Mouse (Mus musculus): ENCODE results near the gene Ceacam20. TPM values are rescaled to one million over a fixed set of nuclear protein-coding genes. Genes with fewer than 3 reads are reported as not detected.

Gene Ceacam20
- 19.7 and 71.0 TPM in 2 replicates for polyA plus RNA-seq (2012; rRNA removed; ENCODE audit: low replicate concordance)

DNA sequence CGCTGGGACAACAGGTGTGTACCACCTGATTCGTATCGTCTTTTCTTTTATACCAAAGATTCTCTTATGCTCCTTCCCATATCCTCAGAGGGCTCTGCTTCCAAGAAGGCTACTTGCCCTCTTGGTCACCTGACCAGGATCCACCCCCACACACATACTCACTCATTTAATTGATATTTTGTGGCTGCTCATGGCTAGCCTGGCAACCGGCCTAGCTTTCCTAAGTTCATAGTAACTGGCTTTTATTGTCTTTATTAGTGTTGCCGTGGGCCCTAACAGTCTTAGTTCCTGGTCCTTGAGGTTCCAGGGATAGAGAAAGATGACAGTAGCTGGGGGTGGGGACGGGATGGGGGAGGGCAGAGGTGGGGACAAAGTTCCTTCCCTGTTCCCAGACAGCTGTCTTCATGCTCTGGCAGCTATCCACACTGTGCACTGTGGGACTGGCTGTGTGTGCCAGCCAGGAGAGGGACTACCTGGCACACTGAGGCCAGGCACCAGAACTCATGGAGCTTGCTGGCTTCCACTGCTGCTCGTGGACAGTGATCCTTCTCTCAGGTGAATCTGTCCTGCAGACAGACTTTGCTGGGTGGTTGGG, at the start of gene Ceacam20:
Gene Ceacam20 (plus strand): TSS at position 428 of the 595 bp plus-strand sequence.

DNA sequence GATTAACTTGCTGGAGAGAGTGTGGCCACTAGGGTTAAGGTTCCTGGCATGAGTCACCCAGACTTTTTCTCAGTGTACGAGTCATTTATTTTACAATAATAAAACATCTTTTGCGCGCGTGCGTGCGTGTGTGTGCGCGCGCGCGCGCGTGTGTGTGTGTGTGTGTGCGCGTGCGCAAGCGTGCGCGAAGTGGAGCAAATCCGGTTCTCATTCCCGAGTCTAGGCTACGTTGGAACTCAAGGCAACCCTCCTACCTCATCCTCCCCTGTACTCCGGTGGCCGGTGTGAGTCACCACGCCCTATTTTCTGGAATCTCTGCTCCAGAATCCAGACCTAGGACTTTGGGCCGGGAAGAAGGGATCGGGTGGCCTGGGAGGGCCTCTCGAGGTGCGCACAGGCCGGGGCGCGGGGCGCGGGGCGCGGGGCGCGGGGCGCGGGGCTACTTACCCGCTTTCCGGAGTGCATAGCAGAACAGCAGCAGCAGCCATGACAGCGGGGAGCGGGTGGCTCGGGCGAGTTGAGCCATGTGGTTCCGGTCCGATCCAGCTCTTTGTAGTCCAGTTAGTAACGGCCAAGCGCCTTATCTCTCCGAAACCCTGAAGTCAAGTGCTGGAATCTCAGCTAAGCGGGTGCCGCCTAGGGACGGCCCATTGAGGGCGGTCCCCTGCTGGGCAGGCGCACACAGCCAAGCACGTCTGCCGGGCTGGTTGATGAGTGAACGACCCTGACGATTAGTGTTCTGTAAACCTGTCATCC, 44.5 kb upstream of the Ceacam20 start, which contains the start of gene Pvr:
Gene Pvr (minus strand): TSS at position 655 of the 756 bp plus-strand sequence.

DNA sequence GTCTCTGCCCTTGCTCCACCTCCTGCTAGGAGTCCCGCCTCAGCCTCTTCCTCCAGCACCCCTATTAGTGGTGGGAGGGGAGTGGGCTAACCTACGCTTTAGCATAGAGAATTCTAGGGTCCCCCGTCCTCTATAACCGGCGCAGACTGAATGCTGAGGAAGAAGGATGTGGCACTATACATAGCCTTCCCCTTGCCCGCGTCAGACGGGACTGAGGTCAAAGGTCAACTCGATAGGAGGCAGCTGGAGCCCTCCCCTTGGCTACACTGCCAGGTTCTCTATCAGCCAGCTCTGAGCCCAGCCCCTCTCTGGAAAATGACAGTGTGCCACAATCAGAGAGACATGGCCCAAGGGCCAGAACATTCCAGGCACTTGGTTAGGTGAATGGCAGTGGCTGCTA, 14.6 kb upstream of the Ceacam20 start, which contains the start of gene Igsf23:
Gene Igsf23 (minus strand): TSS at position 168 of the 400 bp plus-strand sequence.

DNA sequence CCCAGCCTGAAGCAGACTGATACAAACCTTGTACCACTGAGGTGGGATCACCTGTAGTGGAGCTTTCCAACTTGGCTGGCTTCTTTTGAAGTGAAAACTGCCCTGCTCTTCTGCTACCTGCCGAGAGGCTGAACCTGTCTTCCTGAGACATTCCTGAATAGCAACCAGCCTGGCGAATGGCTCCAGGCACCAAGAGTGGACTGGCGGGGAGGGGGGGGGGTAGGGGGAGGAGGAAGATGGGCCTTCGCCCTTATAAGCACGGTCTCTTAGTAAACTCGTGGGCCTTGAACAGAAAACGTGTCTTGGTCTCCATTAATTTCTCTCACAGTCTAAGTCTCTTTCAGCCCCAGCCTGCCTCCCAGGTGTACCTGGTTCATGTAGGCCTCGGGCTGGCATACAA, 26.0 kb downstream of the Ceacam20 start, which contains the start of gene Nlrp9b:
Gene Nlrp9b (plus strand): TSS at position 301 of the 400 bp plus-strand sequence.

Other genes starting within 250 kb of the Ceacam20 start
- 95.8 and 122 TPM in 2 replicates for gene Tomm40, start 250.0 kb upstream of the Ceacam20 start, polyA plus RNA-seq (2012; rRNA removed; ENCODE audit: low replicate concordance)
- 232 and 247 TPM in 2 replicates for gene Nectin2, start 214.9 kb upstream of the Ceacam20 start, polyA plus RNA-seq (2012; rRNA removed; ENCODE audit: low replicate concordance)
- gene Bcam, start 194.4 kb upstream of the Ceacam20 start, polyA plus RNA-seq (2012; rRNA removed; ENCODE audit: low replicate concordance), result 25.1 and 27.9 TPM in 2 replicates
- 94.7 and 149 TPM in 2 replicates for gene Cblc, start 168.6 kb upstream of the Ceacam20 start, polyA plus RNA-seq (2012; rRNA removed; ENCODE audit: low replicate concordance)
- gene Bcl3, start 142.6 kb upstream of the Ceacam20 start, polyA plus RNA-seq (2012; rRNA removed; ENCODE audit: low replicate concordance), result 202 and 317 TPM in 2 replicates
- 0.44 TPM in 1 of 2 replicates, not detected in the other for gene Gm19345, start 113.4 kb upstream of the Ceacam20 start, polyA plus RNA-seq (2012; rRNA removed; ENCODE audit: low replicate concordance)
- gene Ceacam16, start 104.1 kb upstream of the Ceacam20 start, polyA plus RNA-seq (2012; rRNA removed; ENCODE audit: low replicate concordance), result 0.20 and 0.71 TPM in 2 replicates
- gene Ceacam19, start 77.4 kb upstream of the Ceacam20 start, polyA plus RNA-seq (2012; rRNA removed; ENCODE audit: low replicate concordance), result 0.05 TPM in 1 of 2 replicates, not detected in the other
- 7.0 TPM in 2 replicates for gene Pvr, start 44.3 kb upstream of the Ceacam20 start, polyA plus RNA-seq (2012; rRNA removed; ENCODE audit: low replicate concordance)
- gene Igsf23, start 14.7 kb upstream of the Ceacam20 start, polyA plus RNA-seq (2012; rRNA removed; ENCODE audit: low replicate concordance), result 125 and 289 TPM in 2 replicates
- gene Nlrp9b, start 26.1 kb downstream of the Ceacam20 start, polyA plus RNA-seq (2012; rRNA removed; ENCODE audit: low replicate concordance), result 1.9 and 2.2 TPM in 2 replicates
- gene Vmn1r91, start 134.3 kb downstream of the Ceacam20 start, polyA plus RNA-seq (2012; rRNA removed; ENCODE audit: low replicate concordance), result 0.02 and 0.05 TPM in 2 replicates
- not detected in 2 replicates for gene Gm16442, start 157.2 kb downstream of the Ceacam20 start, polyA plus RNA-seq (2012; rRNA removed; ENCODE audit: low replicate concordance)
- gene Vmn1r93, start 173.7 kb downstream of the Ceacam20 start, polyA plus RNA-seq (2012; rRNA removed; ENCODE audit: low replicate concordance), result not detected in 2 replicates
- gene Vmn1r94, start 203.0 kb downstream of the Ceacam20 start, polyA plus RNA-seq (2012; rRNA removed; ENCODE audit: low replicate concordance), result not detected in 2 replicates
- not detected in 2 replicates for gene Vmn1r95, start 228.3 kb downstream of the Ceacam20 start, polyA plus RNA-seq (2012; rRNA removed; ENCODE audit: low replicate concordance)
- gene Gm6164, start 240.2 kb downstream of the Ceacam20 start, polyA plus RNA-seq (2012; rRNA removed; ENCODE audit: low replicate concordance), result not detected in 2 replicates